Mouse (Mus musculus): ENCODE measurements at regions not wholly inside any gene's neighbourhood (a gene's known extent, or its start where the extent isn't known, plus 50 kb on each side); places are given as distances from the start of the nearest gene placed in this dataset.

GRCm38 (mm10) chr8:97477098-97477457 lies 1588.7 kb upstream of the Got2 start:
- TF ChIP-seq CTCF (IDR thresholded peaks at IDR 0.05; ENCODE audit: insufficient read depth, low read length) (no peak), POLR2A (IDR thresholded peaks at IDR 0.05; ENCODE audit: borderline replicate concordance, extremely low read depth, low read depth, low read length) (no peak)
